Mouse (Mus musculus) spleen, postnatal 36 days (tissue): ENCODE data around the gene Desi1.
A peak's percentile ranks its signal among the peaks of the same experiment; 100 is the strongest.

Experiments used
- DNase-seq, 2 experiments: peaks; one replicate each; pipeline ENCODE4 v3.0.0; 2022; ENCODE audit warnings: low spot score in 2 of 2, mixed read lengths in 1 of 2

Desi1 gene

GRCm38 (mm10) chr15:82033762-82034161, at the start of gene Desi1:
Gene Desi1 (minus strand): TSS chr15:82033862.
- DNase-seq: no peak

- DNase-seq: peak; percentile 34 to 40
Observed at GRCm38 (mm10) chr15:82081161-82081560, 47.5 kb upstream of the Desi1 start.

- DNase-seq: no peak
Observed at GRCm38 (mm10) chr15:82079883-82080282, 46.2 kb upstream of the Desi1 start.

- no peak for DNase-seq
Observed at GRCm38 (mm10) chr15:82073490-82073889, 39.8 kb upstream of the Desi1 start.

GRCm38 (mm10) chr15:82071816-82072469, 38.3 kb upstream of the Desi1 start:
- DNase-seq: no peak

GRCm38 (mm10) chr15:82069898-82070297, 36.2 kb upstream of the Desi1 start, which contains the start of gene Mei1:
Gene Mei1 (plus strand): TSS chr15:82069996.
- no peak for DNase-seq

- peak; percentile 43 to 55 for DNase-seq
Observed at GRCm38 (mm10) chr15:82065511-82065910, 31.8 kb upstream of the Desi1 start.

GRCm38 (mm10) chr15:82063909-82064308, 30.2 kb upstream of the Desi1 start:
- no peak for DNase-seq

GRCm38 (mm10) chr15:82058719-82059201, 25.1 kb upstream of the Desi1 start, which contains the start of gene 4930407I10Rik:
Gene 4930407I10Rik (plus strand): TSS chr15:82059151.
- DNase-seq: no peak

- no peak for DNase-seq
Observed at GRCm38 (mm10) chr15:82052544-82052943, 18.9 kb upstream of the Desi1 start.

- DNase-seq: peak; percentile 89 to 90
Observed at GRCm38 (mm10) chr15:82047080-82047883, 13.6 kb upstream of the Desi1 start, which contains the start of gene Snu13. Gene Snu13 (minus strand): TSS chr15:82047598.

GRCm38 (mm10) chr15:82046246-82046891, 12.7 kb upstream of the Desi1 start:
- no peak for DNase-seq

GRCm38 (mm10) chr15:82044166-82044784, 10.6 kb upstream of the Desi1 start:
- DNase-seq: no peak

GRCm38 (mm10) chr15:82040650-82041049, 7.0 kb upstream of the Desi1 start:
- DNase-seq: peak in 1 of 2 experiments; percentile 35

GRCm38 (mm10) chr15:82035904-82036689, 2.4 kb upstream of the Desi1 start:
- peak in 1 of 2 experiments; percentile 38 for DNase-seq

GRCm38 (mm10) chr15:82032386-82032785, 1.3 kb downstream of the Desi1 start:
- DNase-seq: no peak

GRCm38 (mm10) chr15:82027726-82028125, 5.9 kb downstream of the Desi1 start:
- DNase-seq: peak; percentile 52 to 58

- DNase-seq: no peak
Observed at GRCm38 (mm10) chr15:82027276-82027675, 6.4 kb downstream of the Desi1 start.

GRCm38 (mm10) chr15:82023965-82024635, 9.6 kb downstream of the Desi1 start:
- no peak for DNase-seq

GRCm38 (mm10) chr15:82022535-82023088, 11.1 kb downstream of the Desi1 start:
- DNase-seq: no peak
